Mouse (Mus musculus): Measurements from ENCODE around the gene Polr1a. TPM values are rescaled to one million over a fixed set of nuclear protein-coding genes. Genes with fewer than 3 reads are reported as not detected.

The Polr1a gene
- polyA plus RNA-seq, 1 experiment from 2014 or later: 35.6 TPM

- no peak overlapping the region for H3K9ac ChIP-seq (replicated peaks; ENCODE audit: low read length)
- no peak for ATAC-seq (ENCODE audit: low FRiP score, low TSS enrichment)
- no peak overlapping the region for H3K4me2 ChIP-seq (replicated peaks; ENCODE audit: low read depth, low read length)
- no peak overlapping the region for H3K27ac ChIP-seq (ENCODE audit: low read length)
- no peaks in the 10 kb centered on the region for H3K36me3 ChIP-seq (ENCODE audit: insufficient read depth, low read length)
- no peaks in the 10 kb centered on the region for H3K4me1 ChIP-seq (ENCODE audit: insufficient read depth, low read length)
- WGBS: 88% methylated on average over 1 of the region's 1 CpGs
- H3K9me3 ChIP-seq (ENCODE audit: low read length): peaks cover 5% of the 10 kb centered on the region
- H3K27me3 ChIP-seq (ENCODE audit: insufficient read depth, low read length): no peaks in the 10 kb centered on the region
- no peak overlapping the region for H3K4me3 ChIP-seq (ENCODE audit: low read length)
Measured at GRCm38 (mm10) chr6:72009454-72009853, 100.6 kb downstream of the Polr1a start.

GRCm38 (mm10) chr6:72014033-72014432, 105.2 kb downstream of the Polr1a start:
- Histone ChIP-seq H3K9me3 (ENCODE audit: low read length) (no peaks in the 10 kb centered on the region), H3K27me3 (ENCODE audit: insufficient read depth, low read length) (no peaks in the 10 kb centered on the region), H3K4me2 (replicated peaks; ENCODE audit: low read depth, low read length) (no peak overlapping the region), H3K27ac (ENCODE audit: low read length) (no peak overlapping the region), H3K4me1 (ENCODE audit: insufficient read depth, low read length) (no peaks in the 10 kb centered on the region), H3K9ac (replicated peaks; ENCODE audit: low read length) (no peak overlapping the region), H3K4me3 (ENCODE audit: low read length) (no peak overlapping the region), H3K36me3 (ENCODE audit: insufficient read depth, low read length) (no peaks in the 10 kb centered on the region)
- ATAC-seq (ENCODE audit: low FRiP score, low TSS enrichment): no peak
- 78% methylated on average over 4 of the region's 4 CpGs for WGBS

GRCm38 (mm10) chr6:72018052-72018451, 109.2 kb downstream of the Polr1a start:
- no peaks in the 10 kb centered on the region for H3K4me1 ChIP-seq (ENCODE audit: insufficient read depth, low read length)
- WGBS: 81% methylated on average over 6 of the region's 6 CpGs
- no peaks in the 10 kb centered on the region for H3K9me3 ChIP-seq (ENCODE audit: low read length)
- H3K9ac ChIP-seq (replicated peaks; ENCODE audit: low read length): no peak overlapping the region
- H3K27ac ChIP-seq (ENCODE audit: low read length): no peak overlapping the region
- H3K27me3 ChIP-seq (ENCODE audit: insufficient read depth, low read length): no peaks in the 10 kb centered on the region
- H3K36me3 ChIP-seq (ENCODE audit: insufficient read depth, low read length): no peaks in the 10 kb centered on the region
- no peak overlapping the region for H3K4me2 ChIP-seq (replicated peaks; ENCODE audit: low read depth, low read length)
- H3K4me3 ChIP-seq (ENCODE audit: low read length): no peak overlapping the region
- ATAC-seq (ENCODE audit: low FRiP score, low TSS enrichment): no peak

- H3K9me3 ChIP-seq (ENCODE audit: low read length): no peaks in the 10 kb centered on the region
- H3K4me1 ChIP-seq (ENCODE audit: insufficient read depth, low read length): no peaks in the 10 kb centered on the region
- no peak overlapping the region for H3K4me3 ChIP-seq (ENCODE audit: low read length)
- no peak for ATAC-seq (ENCODE audit: low FRiP score, low TSS enrichment)
- no peak overlapping the region for H3K27ac ChIP-seq (ENCODE audit: low read length)
- H3K27me3 ChIP-seq (ENCODE audit: insufficient read depth, low read length): no peaks in the 10 kb centered on the region
- H3K36me3 ChIP-seq (ENCODE audit: insufficient read depth, low read length): no peaks in the 10 kb centered on the region
- H3K9ac ChIP-seq (replicated peaks; ENCODE audit: low read length): no peak overlapping the region
- H3K4me2 ChIP-seq (replicated peaks; ENCODE audit: low read depth, low read length): no peak overlapping the region
Measured at GRCm38 (mm10) chr6:72025497-72025896, 116.6 kb downstream of the Polr1a start.

GRCm38 (mm10) chr6:72028079-72028478, 119.2 kb downstream of the Polr1a start:
- Histone ChIP-seq H3K9me3 (ENCODE audit: low read length) (no peaks in the 10 kb centered on the region), H3K4me2 (replicated peaks; ENCODE audit: low read depth, low read length) (no peak overlapping the region), H3K4me3 (ENCODE audit: low read length) (no peak overlapping the region), H3K27me3 (ENCODE audit: insufficient read depth, low read length) (no peaks in the 10 kb centered on the region), H3K36me3 (ENCODE audit: insufficient read depth, low read length) (no peaks in the 10 kb centered on the region), H3K27ac (ENCODE audit: low read length) (no peak overlapping the region), H3K9ac (replicated peaks; ENCODE audit: low read length) (no peak overlapping the region), H3K4me1 (ENCODE audit: insufficient read depth, low read length) (no peaks in the 10 kb centered on the region)
- no peak for ATAC-seq (ENCODE audit: low FRiP score, low TSS enrichment)
- 97% methylated on average over 1 of the region's 1 CpGs for WGBS

GRCm38 (mm10) chr6:72029674-72030073, 120.8 kb downstream of the Polr1a start:
- Histone ChIP-seq H3K4me1 (ENCODE audit: insufficient read depth, low read length) (no peaks in the 10 kb centered on the region), H3K27me3 (ENCODE audit: insufficient read depth, low read length) (no peaks in the 10 kb centered on the region), H3K27ac (ENCODE audit: low read length) (no peak overlapping the region), H3K4me2 (replicated peaks; ENCODE audit: low read depth, low read length) (no peak overlapping the region), H3K9me3 (ENCODE audit: low read length) (no peaks in the 10 kb centered on the region), H3K36me3 (ENCODE audit: insufficient read depth, low read length) (no peaks in the 10 kb centered on the region), H3K9ac (replicated peaks; ENCODE audit: low read length) (no peak overlapping the region), H3K4me3 (ENCODE audit: low read length) (no peak overlapping the region)
- ATAC-seq (ENCODE audit: low FRiP score, low TSS enrichment): no peak
- 78% methylated on average over 6 of the region's 6 CpGs for WGBS

Other genes starting within 250 kb of the Polr1a start
- gene Reep1, start 201.5 kb upstream of the Polr1a start, polyA plus RNA-seq (2015; fragmentation: Nextera tagmentation; extraction: Ambion mirVana): 14.1 and 14.6 TPM in 2 replicates
- 70.7 and 71.2 TPM in 2 replicates for gene Mrpl35, start 82.1 kb upstream of the Polr1a start, polyA plus RNA-seq (2015; fragmentation: Nextera tagmentation; extraction: Ambion mirVana)
- gene Immt, start 77.7 kb upstream of the Polr1a start, polyA plus RNA-seq (2015; fragmentation: Nextera tagmentation; extraction: Ambion mirVana): 238 and 251 TPM in 2 replicates
- 107 and 109 TPM in 2 replicates for gene Ptcd3, start 303 bp upstream of the Polr1a start, polyA plus RNA-seq (2015; fragmentation: Nextera tagmentation; extraction: Ambion mirVana)
- gene St3gal5, start 188.5 kb downstream of the Polr1a start, polyA plus RNA-seq (2015; fragmentation: Nextera tagmentation; extraction: Ambion mirVana): 32.5 and 34.0 TPM in 2 replicates